Mouse (Mus musculus) forebrain, embryonic 14.5 days (tissue): ENCODE data around the gene Agbl4. TPM values are rescaled to one million over a fixed set of nuclear protein-coding genes. Genes with fewer than 3 reads are reported as not detected.

ENCODE experiments used
- ATAC-seq: fragments of 200-750 bp; cut with Nextera tagmentation; 2 replicates; pipeline ENCODE4 v1.8.0; 2017; ENCODE audit warnings: mild to moderate bottlenecking, moderate library complexity
- DNase-seq: peaks from one replicate; pipeline ENCODE4 v3.0.0-alpha.2; 2015; ENCODE audit warnings: low spot score
- H3K27ac ChIP-seq: fragments of 300-500 bp; sonication (generic); 2 replicates; pipeline ENCODE4 v1.5.1; 2014; ENCODE audit warnings: low read depth, mild to moderate bottlenecking, control low read depth, low read length, moderate library complexity
- H3K27me3 ChIP-seq: fragments of 300-500 bp; sonication (generic); replicated peaks from 2 replicates; pipeline ENCODE4 v1.6.1; 2014; ENCODE audit warnings: low read length, control low read depth, mixed read lengths; ENCODE audit not compliant: control insufficient read depth, insufficient read depth
- H3K36me3 ChIP-seq: fragments of 300-500 bp; sonication (generic); 2 replicates; pipeline ENCODE4 v1.6.1; 2014; ENCODE audit warnings: low read length, control low read depth; ENCODE audit not compliant: control insufficient read depth, insufficient read depth
- H3K4me1 ChIP-seq: fragments of 300-500 bp; sonication (generic); 2 replicates; pipeline ENCODE4 v1.6.1; 2014; ENCODE audit warnings: antibody characterized with exemption, low read length, control low read depth; ENCODE audit not compliant: control insufficient read depth, insufficient read depth
- H3K4me2 ChIP-seq: fragments of 300-500 bp; sonication (generic); 2 replicates; pipeline ENCODE4 v1.6.1; 2014; ENCODE audit warnings: mild to moderate bottlenecking, control low read depth, low read length
- H3K4me3 ChIP-seq: fragments of 300-500 bp; sonication (generic); 2 replicates; pipeline ENCODE4 v1.5.1; 2014; ENCODE audit warnings: low read depth, low read length, control low read depth
- H3K9ac ChIP-seq: fragments of 300-500 bp; sonication (generic); 2 replicates; pipeline ENCODE4 v1.6.1; 2014; ENCODE audit warnings: mild to moderate bottlenecking, low read length, control low read depth, moderate library complexity
- H3K9me3 ChIP-seq: fragments of 300-500 bp; sonication (generic); replicated peaks from 2 replicates; pipeline ENCODE4 v1.6.1; 2016; ENCODE audit warnings: low read length, control low read depth, mixed read lengths; ENCODE audit not compliant: control insufficient read depth
- WGBS: fragments of 180-500 bp; shearing (Covaris S2); extraction: QIAGEN DNeasy Blood & Tissue Kit; methylation state at CpG from one replicate; pipeline ENCODE4 v1.1.7; 2014; 5-methylcytosine and 5-hydroxymethylcytosine counted together
- polyA plus RNA-seq: library from polyadenylated mRNA; unstranded; fragments of >200 nt; fragmentation: Nextera tagmentation; extraction: Ambion mirVana; gene quantifications from 2 replicates; pipeline ENCODE4 v1.2.1, GENCODE M21; 2014

The Agbl4 gene
- polyA plus RNA-seq, 1 experiment from 2014 or later, result 2.3 TPM

GRCm38 (mm10) chr4:110529804-110530203, 132.3 kb downstream of the Agbl4 start:
- H3K27me3 ChIP-seq, result no peaks in the 10 kb centered on the region
- H3K36me3 ChIP-seq, result no peaks in the 10 kb centered on the region
- no peaks in the 10 kb centered on the region for H3K4me1 ChIP-seq
- no peak overlapping the region for H3K27ac ChIP-seq
- ATAC-seq (no peak), DNase-seq (no peak)
- no peak overlapping the region for H3K4me2 ChIP-seq
- 86% methylated on average over 4 of the region's 4 CpGs for WGBS
- no peaks in the 10 kb centered on the region for H3K9me3 ChIP-seq
- H3K4me3 ChIP-seq, result no peak overlapping the region
- no peak overlapping the region for H3K9ac ChIP-seq

- Histone ChIP-seq H3K27ac (no peak overlapping the region), H3K4me1 (no peaks in the 10 kb centered on the region), H3K36me3 (no peaks in the 10 kb centered on the region), H3K9ac (no peak overlapping the region), H3K4me2 (no peak overlapping the region), H3K9me3 (no peaks in the 10 kb centered on the region), H3K4me3 (no peak overlapping the region), H3K27me3 (no peaks in the 10 kb centered on the region)
- DNase-seq (no peak), ATAC-seq (no peak)
- WGBS, result 82% methylated on average over 3 of the region's 3 CpGs
Measured at GRCm38 (mm10) chr4:110549223-110549622, 151.8 kb downstream of the Agbl4 start.

GRCm38 (mm10) chr4:110597726-110598283, 200.3 kb downstream of the Agbl4 start:
- ATAC-seq (no peak), DNase-seq (peak; percentile 2)
- H3K4me1 ChIP-seq, result no peaks in the 10 kb centered on the region
- no peaks in the 10 kb centered on the region for H3K27me3 ChIP-seq
- no peaks in the 10 kb centered on the region for H3K36me3 ChIP-seq
- H3K4me2 ChIP-seq, result no peak overlapping the region
- no peak overlapping the region for H3K4me3 ChIP-seq
- no peaks in the 10 kb centered on the region for H3K9me3 ChIP-seq
- 33% methylated on average over 4 of the region's 4 CpGs for WGBS
- no peak overlapping the region for H3K27ac ChIP-seq
- H3K9ac ChIP-seq, result no peak overlapping the region

- DNase-seq, result no peak
- no peak overlapping the region for H3K4me3 ChIP-seq
- no peak for ATAC-seq
- H3K4me1 ChIP-seq, result no peaks in the 10 kb centered on the region
- H3K4me2 ChIP-seq, result no peak overlapping the region
- no peak overlapping the region for H3K27ac ChIP-seq
- 99% methylated on average over 3 of the region's 3 CpGs for WGBS
- no peaks in the 10 kb centered on the region for H3K9me3 ChIP-seq
- H3K27me3 ChIP-seq, result no peaks in the 10 kb centered on the region
- no peaks in the 10 kb centered on the region for H3K36me3 ChIP-seq
- H3K9ac ChIP-seq, result no peak overlapping the region
Measured at GRCm38 (mm10) chr4:110641417-110641816, 244.0 kb downstream of the Agbl4 start.

GRCm38 (mm10) chr4:110662940-110663339, 265.5 kb downstream of the Agbl4 start:
- H3K27ac ChIP-seq, result no peak overlapping the region
- H3K9ac ChIP-seq, result no peak overlapping the region
- no peaks in the 10 kb centered on the region for H3K36me3 ChIP-seq
- no peaks in the 10 kb centered on the region for H3K4me1 ChIP-seq
- WGBS, result 80% methylated on average over 2 of the region's 2 CpGs
- no peak for ATAC-seq
- no peaks in the 10 kb centered on the region for H3K27me3 ChIP-seq
- DNase-seq, result no peak
- no peak overlapping the region for H3K4me2 ChIP-seq
- no peaks in the 10 kb centered on the region for H3K9me3 ChIP-seq
- no peak overlapping the region for H3K4me3 ChIP-seq

- H3K4me1 ChIP-seq, result no peaks in the 10 kb centered on the region
- H3K27me3 ChIP-seq, result no peaks in the 10 kb centered on the region
- no peak overlapping the region for H3K9ac ChIP-seq
- 71% methylated on average over 1 of the region's 1 CpGs for WGBS
- H3K27ac ChIP-seq, result no peak overlapping the region
- ATAC-seq (no peak), DNase-seq (no peak)
- no peak overlapping the region for H3K4me3 ChIP-seq
- H3K36me3 ChIP-seq, result no peaks in the 10 kb centered on the region
- no peak overlapping the region for H3K4me2 ChIP-seq
- H3K9me3 ChIP-seq, result no peaks in the 10 kb centered on the region
Measured at GRCm38 (mm10) chr4:110674121-110674520, 276.7 kb downstream of the Agbl4 start.

GRCm38 (mm10) chr4:110735141-110735540, 337.7 kb downstream of the Agbl4 start:
- no peaks in the 10 kb centered on the region for H3K27me3 ChIP-seq
- no peak overlapping the region for H3K4me3 ChIP-seq
- no peaks in the 10 kb centered on the region for H3K4me1 ChIP-seq
- H3K4me2 ChIP-seq, result no peak overlapping the region
- DNase-seq (no peak), ATAC-seq (no peak)
- WGBS, result 86% methylated on average over 1 of the region's 1 CpGs
- no peak overlapping the region for H3K9ac ChIP-seq
- H3K27ac ChIP-seq, result no peak overlapping the region
- H3K36me3 ChIP-seq, result no peaks in the 10 kb centered on the region
- H3K9me3 ChIP-seq, result no peaks in the 10 kb centered on the region

- 80% methylated on average over 2 of the region's 2 CpGs for WGBS
- H3K27me3 ChIP-seq, result no peaks in the 10 kb centered on the region
- DNase-seq, result no peak
- H3K4me2 ChIP-seq, result no peak overlapping the region
- no peak for ATAC-seq
- H3K9ac ChIP-seq, result no peak overlapping the region
- H3K27ac ChIP-seq, result no peak overlapping the region
- H3K36me3 ChIP-seq, result no peaks in the 10 kb centered on the region
- no peak overlapping the region for H3K4me3 ChIP-seq
- H3K4me1 ChIP-seq, result no peaks in the 10 kb centered on the region
- no peaks in the 10 kb centered on the region for H3K9me3 ChIP-seq
Measured at GRCm38 (mm10) chr4:110757941-110758340, 360.5 kb downstream of the Agbl4 start.

- no peak overlapping the region for H3K9ac ChIP-seq
- H3K4me1 ChIP-seq, result no peaks in the 10 kb centered on the region
- no peak overlapping the region for H3K27ac ChIP-seq
- WGBS, result 82% methylated on average over 4 of the region's 4 CpGs
- H3K27me3 ChIP-seq, result no peaks in the 10 kb centered on the region
- no peak for ATAC-seq
- H3K9me3 ChIP-seq, result no peaks in the 10 kb centered on the region
- H3K36me3 ChIP-seq, result no peaks in the 10 kb centered on the region
- H3K4me2 ChIP-seq, result no peak overlapping the region
- no peak overlapping the region for H3K4me3 ChIP-seq
- DNase-seq, result no peak
Measured at GRCm38 (mm10) chr4:110788596-110788995, 391.1 kb downstream of the Agbl4 start.
